Mouse (Mus musculus) neural tube, embryonic 14.5 days (tissue): ENCODE measurements around the gene Rgl1. TPM values are rescaled to one million over a fixed set of nuclear protein-coding genes. Genes with fewer than 3 reads are reported as not detected.

Experiments
- ATAC-seq: fragments of 200-750 bp; cut with Nextera tagmentation; 2 replicates; pipeline ENCODE4 v1.8.0; 2017; ENCODE audit warnings: low read depth, mild to moderate bottlenecking, moderate TSS enrichment, moderate library complexity
- H3K27ac ChIP-seq: fragments of 300-500 bp; sonication (generic); 2 replicates; pipeline ENCODE4 v1.5.1; 2014; ENCODE audit warnings: low read depth, mild to moderate bottlenecking, control low read depth, low read length, moderate library complexity, mixed read lengths
- H3K27me3 ChIP-seq: fragments of 300-500 bp; sonication (generic); 2 replicates; pipeline ENCODE4 v1.6.1; 2014; ENCODE audit warnings: low read length; ENCODE audit not compliant: control insufficient read depth, insufficient read depth
- H3K36me3 ChIP-seq: fragments of 300-500 bp; sonication (generic); 2 replicates; pipeline ENCODE4 v1.6.1; 2014; ENCODE audit warnings: low read length, mixed read lengths; ENCODE audit not compliant: control insufficient read depth, insufficient read depth
- H3K4me1 ChIP-seq: fragments of 300-500 bp; sonication (generic); 2 replicates; pipeline ENCODE4 v1.6.1; 2014; ENCODE audit warnings: low read length; ENCODE audit not compliant: control insufficient read depth, insufficient read depth
- H3K4me2 ChIP-seq: fragments of 300-500 bp; sonication (generic); 2 replicates; pipeline ENCODE4 v1.6.1; 2014; ENCODE audit warnings: mild to moderate bottlenecking, low read depth, low read length, control low read depth
- H3K4me3 ChIP-seq: fragments of 300-500 bp; sonication (generic); 2 replicates; pipeline ENCODE4 v1.5.1; 2014; ENCODE audit warnings: low read depth, low read length, control low read depth, mixed read lengths
- H3K9ac ChIP-seq: fragments of 300-500 bp; sonication (generic); replicated peaks from 2 replicates; pipeline ENCODE4 v1.6.1; 2014; ENCODE audit warnings: low read depth, mild to moderate bottlenecking, control low read depth, low read length, mixed read lengths
- H3K9me3 ChIP-seq: fragments of 300-500 bp; sonication (generic); 2 replicates; pipeline ENCODE4 v1.6.1; 2016; ENCODE audit warnings: low read length; ENCODE audit not compliant: control insufficient read depth
- WGBS: fragments of 180-500 bp; shearing (Covaris S2); extraction: QIAGEN DNeasy Blood & Tissue Kit; methylation state at CpG from one replicate; pipeline ENCODE4 v1.1.7; 2014; 5-methylcytosine and 5-hydroxymethylcytosine counted together
- polyA plus RNA-seq: library from polyadenylated mRNA; unstranded; fragments of >200 nt; fragmentation: Nextera tagmentation; extraction: Ambion mirVana; gene quantifications from 2 replicates; pipeline ENCODE4 v1.2.1, GENCODE M21; 2014

The Rgl1 gene
- polyA plus RNA-seq, 1 experiment from 2014 or later: 14.9 TPM

GRCm38 (mm10) chr1:152727604-152728236 is 38.4 kb downstream of the Rgl1 start:
- 67% methylated on average over 4 of the region's 5 CpGs for WGBS
- no peak for ATAC-seq

GRCm38 (mm10) chr1:152726095-152726494 is 40.1 kb downstream of the Rgl1 start:
- no peak for ATAC-seq
- H3K4me1 ChIP-seq: no peaks in the 10 kb centered on the region

More at GRCm38 (mm10) chr1:152727604-152728236, 38.4 kb downstream of the Rgl1 start:
- Histone ChIP-seq H3K4me2 (no peak overlapping the region), H3K9me3 (no peaks in the 10 kb centered on the region), H3K27ac (no peak overlapping the region), H3K9ac (no peak overlapping the region), H3K4me1 (no peaks in the 10 kb centered on the region), H3K27me3 (no peaks in the 10 kb centered on the region), H3K4me3 (no peak overlapping the region), H3K36me3 (no peaks in the 10 kb centered on the region)

DNA sequence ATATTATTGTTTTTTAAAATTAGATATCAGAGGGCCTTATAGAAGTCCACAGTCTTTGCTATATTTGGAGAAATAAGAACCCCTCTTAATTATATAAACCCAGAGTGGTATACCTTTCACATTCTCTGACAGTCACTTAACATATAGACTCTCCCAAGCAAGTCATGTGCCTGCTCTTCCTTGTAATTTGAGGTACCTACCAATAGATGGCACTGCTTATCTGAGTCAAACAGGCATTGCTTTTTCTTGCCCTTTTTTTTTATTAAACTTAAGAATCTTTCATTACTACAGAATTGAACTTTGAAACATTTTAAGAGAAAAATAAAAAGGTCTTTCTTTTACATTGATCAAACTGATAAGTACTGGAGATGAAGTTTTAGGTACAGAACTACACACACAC is 41.9 kb downstream of the Rgl1 start:
- Histone ChIP-seq H3K4me1 (no peaks in the 10 kb centered on the region), H3K4me2 (no peak overlapping the region), H3K4me3 (no peak overlapping the region), H3K27me3 (no peaks in the 10 kb centered on the region), H3K27ac (no peak overlapping the region), H3K9me3 (no peaks in the 10 kb centered on the region), H3K36me3 (no peaks in the 10 kb centered on the region), H3K9ac (no peak overlapping the region)
- ATAC-seq: no peak

More at GRCm38 (mm10) chr1:152726095-152726494, 40.1 kb downstream of the Rgl1 start:
- Histone ChIP-seq H3K4me3 (no peak overlapping the region), H3K9me3 (no peaks in the 10 kb centered on the region), H3K27ac (no peak overlapping the region), H3K27me3 (no peaks in the 10 kb centered on the region), H3K4me2 (no peak overlapping the region), H3K9ac (no peak overlapping the region), H3K36me3 (no peaks in the 10 kb centered on the region)
- WGBS: 87% methylated on average over 3 of the region's 3 CpGs

DNA sequence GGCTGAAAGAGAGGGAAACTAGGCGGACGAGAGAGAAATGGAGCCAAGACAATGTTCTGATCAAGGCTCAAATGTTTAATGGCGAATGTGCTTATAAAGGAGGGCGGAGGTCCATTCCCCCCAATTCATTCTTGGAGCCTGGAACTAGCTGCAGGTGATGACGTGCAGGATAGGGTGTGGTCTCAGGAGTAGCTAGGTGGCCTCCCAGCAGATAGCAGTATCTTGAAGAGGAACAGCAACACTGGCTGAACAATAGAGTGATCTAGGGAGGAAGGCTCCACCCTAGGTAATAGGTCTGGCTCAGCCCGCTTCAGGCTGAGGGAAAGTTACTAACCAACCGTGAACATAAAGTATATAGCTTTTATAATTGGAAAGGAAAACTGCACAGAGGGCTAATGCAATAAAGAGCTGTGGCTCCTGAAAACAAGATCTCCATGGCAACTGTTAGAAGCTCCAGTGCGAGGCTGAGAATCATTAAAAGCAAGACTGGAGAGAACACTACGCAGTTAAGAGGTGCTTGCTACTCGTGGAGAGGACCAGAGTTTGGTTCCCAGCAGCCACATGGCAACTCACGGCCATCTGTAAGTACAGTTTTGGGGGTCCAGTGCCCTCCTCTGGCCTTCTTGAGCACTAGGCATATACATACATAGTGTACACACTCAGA is 44.5 kb downstream of the Rgl1 start:
- Histone ChIP-seq H3K27ac (no peak overlapping the region), H3K4me2 (no peak overlapping the region), H3K4me3 (no peak overlapping the region), H3K9ac (no peak overlapping the region), H3K36me3 (no peaks in the 10 kb centered on the region), H3K9me3 (no peaks in the 10 kb centered on the region), H3K27me3 (no peaks in the 10 kb centered on the region), H3K4me1 (no peaks in the 10 kb centered on the region)
- 79% methylated on average over 11 of the region's 11 CpGs for WGBS
- peak; percentile 41; the same call in 1 of the 2 replicates for ATAC-seq

- Histone ChIP-seq H3K4me3 (no peak overlapping the region), H3K27ac (no peak overlapping the region), H3K27me3 (no peaks in the 10 kb centered on the region), H3K4me1 (no peaks in the 10 kb centered on the region), H3K36me3 (no peaks in the 10 kb centered on the region), H3K9ac (no peak overlapping the region), H3K4me2 (no peak overlapping the region), H3K9me3 (no peaks in the 10 kb centered on the region)
- 88% methylated on average over 4 of the region's 4 CpGs for WGBS
- no peak for ATAC-seq
Observed at GRCm38 (mm10) chr1:152720969-152721368, 45.2 kb downstream of the Rgl1 start.

GRCm38 (mm10) chr1:152718200-152718599 is 48.0 kb downstream of the Rgl1 start:
- no peak overlapping the region for H3K9ac ChIP-seq
- no peak overlapping the region for H3K4me2 ChIP-seq
- no peaks in the 10 kb centered on the region for H3K9me3 ChIP-seq
- H3K27me3 ChIP-seq: no peaks in the 10 kb centered on the region
- 73% methylated on average over 6 of the region's 6 CpGs for WGBS
- no peak overlapping the region for H3K4me3 ChIP-seq
- no peaks in the 10 kb centered on the region for H3K36me3 ChIP-seq
- ATAC-seq: no peak
- H3K4me1 ChIP-seq: no peaks in the 10 kb centered on the region
- no peak overlapping the region for H3K27ac ChIP-seq

- no peak for ATAC-seq
- H3K9me3 ChIP-seq: no peaks in the 10 kb centered on the region
- no peak overlapping the region for H3K9ac ChIP-seq
- 79% methylated on average over 1 of the region's 1 CpGs for WGBS
- H3K4me1 ChIP-seq: no peaks in the 10 kb centered on the region
- H3K27ac ChIP-seq: no peak overlapping the region
- no peaks in the 10 kb centered on the region for H3K27me3 ChIP-seq
- H3K36me3 ChIP-seq: no peaks in the 10 kb centered on the region
- H3K4me3 ChIP-seq: no peak overlapping the region
- H3K4me2 ChIP-seq: no peak overlapping the region
Observed at GRCm38 (mm10) chr1:152717329-152717728, 48.8 kb downstream of the Rgl1 start.

DNA sequence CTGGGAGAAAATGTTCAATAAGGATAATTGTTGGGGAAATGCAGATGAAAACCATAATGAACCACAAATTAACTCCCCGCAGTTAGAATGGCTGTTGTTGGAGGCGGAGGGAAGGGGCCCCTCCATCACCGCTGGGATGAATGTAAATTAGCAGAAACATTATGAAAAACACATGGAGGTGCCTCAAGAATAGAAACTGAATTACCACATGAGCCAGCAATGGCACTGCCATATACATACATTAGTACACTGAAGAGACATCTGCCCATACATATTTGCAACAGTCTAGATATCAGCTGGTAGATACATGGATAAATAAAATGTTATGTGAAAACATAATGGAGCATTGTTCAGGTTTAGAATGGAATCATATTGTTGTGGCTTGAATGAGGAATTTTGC is 51.7 kb downstream of the Rgl1 start:
- no peaks in the 10 kb centered on the region for H3K9me3 ChIP-seq
- WGBS: 67% methylated on average over 3 of the region's 3 CpGs
- H3K9ac ChIP-seq: no peak overlapping the region
- no peak overlapping the region for H3K4me2 ChIP-seq
- H3K4me3 ChIP-seq: no peak overlapping the region
- no peak for ATAC-seq
- H3K27ac ChIP-seq: no peak overlapping the region
- H3K36me3 ChIP-seq: no peaks in the 10 kb centered on the region
- no peaks in the 10 kb centered on the region for H3K4me1 ChIP-seq
- no peaks in the 10 kb centered on the region for H3K27me3 ChIP-seq

GRCm38 (mm10) chr1:152713924-152714323 is 52.2 kb downstream of the Rgl1 start:
- H3K27ac ChIP-seq: no peak overlapping the region
- no peaks in the 10 kb centered on the region for H3K27me3 ChIP-seq
- ATAC-seq: no peak
- no peak overlapping the region for H3K4me2 ChIP-seq
- no peak overlapping the region for H3K9ac ChIP-seq
- H3K36me3 ChIP-seq: no peaks in the 10 kb centered on the region
- no peaks in the 10 kb centered on the region for H3K4me1 ChIP-seq
- H3K9me3 ChIP-seq: no peaks in the 10 kb centered on the region
- WGBS: 82% methylated on average over 4 of the region's 4 CpGs
- H3K4me3 ChIP-seq: no peak overlapping the region
